Mouse (Mus musculus): ENCODE measurements around the gene Prkaa2. TPM values are rescaled to one million over a fixed set of nuclear protein-coding genes. Genes with fewer than 3 reads are reported as not detected.

The Prkaa2 gene
- polyA plus RNA-seq, 1 experiment from 2014 or later = 15.6 TPM

DNA sequence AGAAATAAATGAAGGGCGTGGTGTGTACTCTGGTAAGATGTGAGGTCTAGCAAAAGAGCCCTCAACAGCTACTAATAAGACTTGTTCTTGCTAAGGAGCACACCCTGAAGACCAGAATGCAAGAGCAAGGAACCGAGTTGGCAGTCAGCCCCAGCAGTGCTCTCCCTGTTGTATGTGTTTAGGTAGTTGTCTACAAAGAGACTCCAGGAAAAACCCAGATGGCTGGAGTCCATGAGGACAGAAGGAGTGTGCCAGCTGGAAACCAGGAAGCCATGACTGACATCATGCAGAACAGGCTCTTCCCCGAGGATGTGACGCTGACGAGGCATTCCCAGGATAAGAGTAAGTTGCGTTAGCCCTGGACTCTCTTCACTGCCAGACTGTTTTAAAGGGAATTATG, 119.7 kb downstream of the Prkaa2 start:
- Histone ChIP-seq H3K36me3 (ENCODE audit: control insufficient read depth, insufficient read depth, low read length) (no peaks in the 10 kb centered on the region), H3K4me1 (ENCODE audit: control insufficient read depth, insufficient read depth, low read length) (no peaks in the 10 kb centered on the region), H3K27me3 (ENCODE audit: control insufficient read depth, insufficient read depth, low read length) (no peaks in the 10 kb centered on the region), H3K9ac (replicated peaks; ENCODE audit: low read depth, low read length) (no peak overlapping the region), H3K4me2 (ENCODE audit: low read depth, low read length) (no peak overlapping the region), H3K27ac (ENCODE audit: low read depth, low read length) (no peak overlapping the region), H3K4me3 (ENCODE audit: low read depth, low read length) (no peak overlapping the region), H3K9me3 (ENCODE audit: control insufficient read depth, low read length) (no peaks in the 10 kb centered on the region)
- ATAC-seq (ENCODE audit: low read depth) = no peak
- WGBS = 88% methylated on average over 6 of the region's 6 CpGs

DNA sequence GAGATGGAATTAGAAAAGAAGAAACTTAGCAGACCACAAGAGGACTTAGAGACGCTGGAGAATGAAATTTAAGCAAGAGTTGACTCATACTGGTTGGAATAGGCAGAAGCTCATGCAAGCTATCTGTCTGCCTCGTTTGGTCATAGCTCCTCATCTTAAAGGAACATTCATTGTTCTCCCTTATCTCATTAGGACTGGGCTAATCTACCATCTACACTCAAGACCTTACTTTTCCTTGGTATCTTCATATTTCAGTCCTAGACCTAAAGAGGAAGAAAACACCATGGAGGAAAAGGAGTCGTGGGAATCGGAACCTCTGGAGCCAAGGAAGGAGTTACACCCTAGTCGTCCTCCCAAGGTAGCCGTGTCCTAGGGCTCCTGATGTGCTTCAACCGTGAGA, 121.0 kb downstream of the Prkaa2 start:
- no peaks in the 10 kb centered on the region for H3K36me3 ChIP-seq (ENCODE audit: control insufficient read depth, insufficient read depth, low read length)
- no peak overlapping the region for H3K4me2 ChIP-seq (ENCODE audit: low read depth, low read length)
- H3K9me3 ChIP-seq (ENCODE audit: control insufficient read depth, low read length) = no peaks in the 10 kb centered on the region
- no peak overlapping the region for H3K9ac ChIP-seq (replicated peaks; ENCODE audit: low read depth, low read length)
- 89% methylated on average over 7 of the region's 7 CpGs for WGBS
- no peaks in the 10 kb centered on the region for H3K4me1 ChIP-seq (ENCODE audit: control insufficient read depth, insufficient read depth, low read length)
- H3K27ac ChIP-seq (ENCODE audit: low read depth, low read length) = no peak overlapping the region
- H3K4me3 ChIP-seq (ENCODE audit: low read depth, low read length) = no peak overlapping the region
- no peak for ATAC-seq (ENCODE audit: low read depth)
- no peaks in the 10 kb centered on the region for H3K27me3 ChIP-seq (ENCODE audit: control insufficient read depth, insufficient read depth, low read length)

DNA sequence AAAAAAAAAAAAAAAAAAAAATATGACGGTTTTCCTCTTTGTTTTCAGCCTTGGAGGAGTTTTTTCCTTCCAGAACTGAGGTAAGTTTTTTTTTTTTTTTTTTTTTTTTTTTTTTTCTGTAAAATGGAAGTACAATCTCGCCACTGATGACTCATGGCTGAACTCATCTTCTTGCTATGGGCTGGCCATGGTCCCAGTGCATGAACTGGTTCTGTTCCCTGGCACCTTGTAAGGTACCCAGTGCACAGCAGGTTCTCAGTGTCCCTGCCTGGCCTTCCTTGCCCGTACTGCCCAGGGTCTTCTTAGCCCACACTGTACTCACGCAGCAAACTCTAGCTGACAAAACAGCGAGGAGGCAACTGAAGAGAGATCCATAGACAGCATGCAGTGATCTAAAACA, 121.6 kb downstream of the Prkaa2 start:
- Histone ChIP-seq H3K4me3 (ENCODE audit: low read depth, low read length) (no peak overlapping the region), H3K4me2 (ENCODE audit: low read depth, low read length) (no peak overlapping the region), H3K4me1 (ENCODE audit: control insufficient read depth, insufficient read depth, low read length) (no peaks in the 10 kb centered on the region), H3K27ac (ENCODE audit: low read depth, low read length) (no peak overlapping the region), H3K27me3 (ENCODE audit: control insufficient read depth, insufficient read depth, low read length) (no peaks in the 10 kb centered on the region), H3K9ac (replicated peaks; ENCODE audit: low read depth, low read length) (no peak overlapping the region), H3K9me3 (ENCODE audit: control insufficient read depth, low read length) (no peaks in the 10 kb centered on the region), H3K36me3 (ENCODE audit: control insufficient read depth, insufficient read depth, low read length) (no peaks in the 10 kb centered on the region)
- no peak for ATAC-seq (ENCODE audit: low read depth)
- 89% methylated on average over 5 of the region's 5 CpGs for WGBS

DNA sequence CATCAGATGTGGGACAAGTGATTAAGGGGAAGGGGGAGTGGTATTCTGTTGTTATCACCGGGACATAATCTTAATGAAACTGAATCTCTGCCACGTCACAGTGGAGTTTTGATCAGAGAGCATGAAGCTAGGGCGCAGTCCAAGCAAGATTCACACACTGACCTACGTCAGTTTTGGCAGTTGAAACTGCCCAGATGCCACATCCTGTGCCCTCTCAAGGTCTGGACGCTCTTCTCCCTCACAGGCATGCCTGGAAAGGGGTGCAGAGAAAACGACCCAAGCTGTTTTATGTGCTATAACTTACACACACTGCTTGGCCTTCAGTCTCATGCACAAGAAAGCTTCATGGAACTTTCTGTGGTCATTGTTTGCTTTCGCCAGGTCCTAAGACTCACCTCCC, 122.1 kb downstream of the Prkaa2 start:
- WGBS = 80% methylated on average over 7 of the region's 7 CpGs
- Histone ChIP-seq H3K4me3 (ENCODE audit: low read depth, low read length) (no peak overlapping the region), H3K4me2 (ENCODE audit: low read depth, low read length) (no peak overlapping the region), H3K27me3 (ENCODE audit: control insufficient read depth, insufficient read depth, low read length) (no peaks in the 10 kb centered on the region), H3K4me1 (ENCODE audit: control insufficient read depth, insufficient read depth, low read length) (no peaks in the 10 kb centered on the region), H3K9me3 (ENCODE audit: control insufficient read depth, low read length) (no peaks in the 10 kb centered on the region), H3K27ac (ENCODE audit: low read depth, low read length) (no peak overlapping the region), H3K36me3 (ENCODE audit: control insufficient read depth, insufficient read depth, low read length) (no peaks in the 10 kb centered on the region), H3K9ac (replicated peaks; ENCODE audit: low read depth, low read length) (no peak overlapping the region)
- no peak for ATAC-seq (ENCODE audit: low read depth)

DNA sequence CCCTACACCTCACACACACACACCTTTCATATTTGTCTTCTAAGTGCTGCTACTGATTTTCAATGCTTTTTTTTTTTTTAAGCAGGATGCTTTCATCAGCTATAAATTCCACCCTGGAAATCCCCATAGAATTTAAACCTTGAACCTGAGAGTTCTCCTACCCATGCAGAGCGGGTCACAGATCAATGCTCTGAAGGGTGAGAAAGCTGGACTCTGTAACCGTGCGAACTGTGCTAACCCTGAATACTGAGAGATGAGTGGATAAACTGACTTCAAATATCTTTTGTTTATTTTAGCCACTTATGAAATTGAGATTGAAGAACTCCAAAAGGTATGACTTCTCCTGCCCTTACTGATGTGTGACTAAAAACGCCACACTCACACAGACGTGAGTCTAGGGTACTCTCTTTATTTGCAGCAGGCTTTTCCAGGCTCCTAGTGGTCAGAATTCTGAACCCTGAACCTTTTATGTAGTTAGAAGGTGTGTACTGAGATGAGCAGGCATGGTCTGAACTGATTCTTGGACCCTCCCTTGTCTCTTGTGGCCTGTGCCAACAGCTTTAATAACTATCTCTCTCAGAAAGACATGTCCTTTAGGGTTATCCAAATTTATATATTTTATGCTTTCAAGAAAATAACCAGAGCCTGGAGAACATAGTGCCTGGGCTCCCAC, 123.6 kb downstream of the Prkaa2 start:
- ATAC-seq (ENCODE audit: low read depth) = no peak
- no peaks in the 10 kb centered on the region for H3K4me1 ChIP-seq (ENCODE audit: control insufficient read depth, insufficient read depth, low read length)
- WGBS = 83% methylated on average over 5 of the region's 5 CpGs

More for the DNA sequence above, 123.6 kb downstream of the Prkaa2 start:
- Histone ChIP-seq H3K4me2 (ENCODE audit: low read depth, low read length) (no peak overlapping the region), H3K27me3 (ENCODE audit: control insufficient read depth, insufficient read depth, low read length) (no peaks in the 10 kb centered on the region), H3K27ac (ENCODE audit: low read depth, low read length) (no peak overlapping the region), H3K4me3 (ENCODE audit: low read depth, low read length) (no peak overlapping the region), H3K36me3 (ENCODE audit: control insufficient read depth, insufficient read depth, low read length) (no peaks in the 10 kb centered on the region), H3K9ac (replicated peaks; ENCODE audit: low read depth, low read length) (no peak overlapping the region), H3K9me3 (ENCODE audit: control insufficient read depth, low read length) (no peaks in the 10 kb centered on the region)

Other genes with a start within 250 kb of the Prkaa2 start
- gene C8a, start 233.5 kb downstream of the Prkaa2 start, polyA plus RNA-seq (2014; fragmentation: Nextera tagmentation; extraction: Ambion mirVana) = not detected in 2 replicates
- 0.17 and 0.49 TPM in 2 replicates for gene Fyb2, start 196.4 kb downstream of the Prkaa2 start, polyA plus RNA-seq (2014; fragmentation: Nextera tagmentation; extraction: Ambion mirVana)
- gene Plpp3, start 47.5 kb upstream of the Prkaa2 start, polyA plus RNA-seq (2014; fragmentation: Nextera tagmentation; extraction: Ambion mirVana) = 58.5 and 67.0 TPM in 2 replicates